Mouse (Mus musculus): ENCODE results near the gene Baiap2.

The Baiap2 gene

DNA sequence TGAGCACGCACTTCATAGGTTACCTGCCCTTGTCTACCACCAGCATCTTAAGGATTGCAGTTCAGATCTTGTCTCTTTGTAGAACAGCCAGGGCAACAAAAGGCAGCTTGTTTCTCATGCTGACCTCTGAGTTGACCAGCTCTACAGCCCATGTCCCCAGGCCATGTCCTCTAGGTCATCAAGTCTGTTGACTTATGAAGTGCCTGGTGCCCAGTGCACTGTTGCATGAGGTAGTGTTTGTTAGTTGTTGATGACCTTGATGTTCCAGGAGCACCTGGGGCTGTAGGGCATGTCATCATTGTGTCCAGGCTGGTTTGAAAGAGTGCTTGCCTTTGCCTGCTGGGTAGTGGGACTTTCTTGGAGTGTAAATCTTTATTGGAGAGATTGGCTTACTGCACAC is 4.9 kb downstream of the Baiap2 start:
- DNase-seq (ENCODE audit: low spot score) = no peak

DNA sequence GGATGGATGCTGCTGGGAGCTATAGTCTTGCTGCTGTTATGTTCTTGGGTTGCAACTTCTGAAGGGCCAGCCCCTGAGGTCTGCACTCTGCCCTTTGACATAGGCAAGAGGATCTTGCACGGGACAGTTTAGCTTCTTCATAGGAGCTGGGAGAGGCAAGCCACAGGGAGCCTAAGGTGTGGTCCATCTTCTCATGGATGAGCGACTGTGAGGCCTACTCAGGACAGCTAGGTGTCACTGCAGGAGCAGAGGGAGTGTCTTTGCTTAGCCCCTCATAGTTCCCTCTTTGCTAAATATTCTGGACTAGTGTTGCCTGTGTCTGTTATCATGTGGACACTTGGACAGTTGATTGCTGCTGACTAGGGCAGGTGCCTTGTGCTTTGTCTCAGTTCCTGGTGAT is 5.3 kb downstream of the Baiap2 start:
- no peak for DNase-seq (ENCODE audit: low spot score)

DNA sequence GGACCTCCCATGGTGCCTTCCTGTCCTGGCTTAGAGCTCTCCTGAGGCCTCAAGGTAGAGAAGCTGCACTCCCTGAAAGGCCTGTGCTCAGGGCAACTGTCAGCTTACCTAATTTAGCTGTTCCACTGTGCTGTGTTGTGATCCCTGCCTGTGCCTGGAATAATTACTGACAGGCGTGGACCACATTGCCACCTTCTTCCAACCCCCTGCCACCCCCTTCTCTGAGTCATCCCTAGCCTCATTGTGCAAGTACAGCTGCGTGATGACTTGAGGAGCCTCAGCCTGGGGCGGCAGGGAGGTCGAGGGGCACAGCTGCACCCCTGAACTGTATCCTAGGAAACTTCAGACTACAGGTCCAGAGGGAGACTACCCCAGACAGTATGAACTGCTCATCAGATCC is 5.7 kb downstream of the Baiap2 start:
- DNase-seq (ENCODE audit: low spot score) = peak; percentile 57

DNA sequence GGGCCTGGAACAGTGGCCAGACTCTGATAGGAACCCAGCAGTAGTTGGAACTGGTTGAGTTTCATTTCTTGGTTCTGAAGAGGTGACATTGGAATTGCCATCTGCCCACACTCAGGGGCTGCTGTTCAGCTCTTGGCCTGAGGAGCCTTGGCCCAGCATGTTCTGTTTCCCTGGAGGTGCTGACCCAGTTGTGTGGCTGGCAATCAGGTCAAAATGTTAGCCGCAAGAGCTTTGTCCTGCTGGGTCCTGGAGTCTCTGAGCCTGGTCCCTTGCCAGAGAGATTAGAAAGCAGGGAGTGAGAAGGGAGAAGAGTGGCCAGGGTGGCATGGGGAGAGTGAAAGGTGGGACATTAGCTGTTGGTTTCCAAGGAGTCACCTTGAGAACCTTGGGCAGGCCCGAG is 6.2 kb downstream of the Baiap2 start:
- DNase-seq (ENCODE audit: low spot score) = no peak

DNA sequence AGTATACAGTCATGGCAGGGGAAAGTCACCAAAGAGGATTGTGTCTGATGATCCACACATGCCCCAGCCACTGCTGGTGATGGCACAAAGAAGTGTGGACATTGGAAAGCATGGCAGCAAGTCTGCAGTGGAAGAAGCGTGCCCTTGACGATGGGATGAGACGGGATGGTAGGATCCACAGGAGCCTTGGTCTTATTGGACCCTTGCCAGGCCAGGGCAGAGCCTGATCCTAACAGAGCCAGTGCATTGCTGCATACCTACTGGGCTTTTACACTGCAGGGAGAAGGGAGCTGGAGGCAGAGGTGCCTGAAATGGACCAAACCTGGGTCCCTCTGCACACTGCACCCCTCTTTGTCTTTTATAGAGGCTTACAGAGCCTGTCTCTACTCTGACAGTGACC is 8.0 kb downstream of the Baiap2 start:
- DNase-seq (ENCODE audit: low spot score) = no peak

DNA sequence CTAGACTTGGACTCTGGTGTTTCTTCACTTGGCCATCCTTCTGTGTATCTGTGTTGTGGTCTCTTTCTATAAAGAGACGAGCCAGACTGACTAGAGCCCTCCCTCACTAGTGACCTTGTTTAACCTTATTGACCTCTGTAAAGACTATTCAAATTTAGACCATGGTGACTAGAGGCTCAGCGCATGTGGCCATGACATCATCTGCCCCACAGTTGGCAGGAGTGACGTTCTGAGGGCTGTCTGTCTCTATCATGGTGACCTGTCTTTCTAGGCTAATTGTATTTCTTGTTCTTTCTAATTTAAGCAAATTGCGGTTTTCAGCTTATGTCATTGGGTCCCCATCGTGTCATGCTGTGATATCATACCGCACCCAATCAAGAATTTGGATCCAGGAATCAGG is 8.8 kb downstream of the Baiap2 start:
- no peak for DNase-seq (ENCODE audit: low spot score)

DNA sequence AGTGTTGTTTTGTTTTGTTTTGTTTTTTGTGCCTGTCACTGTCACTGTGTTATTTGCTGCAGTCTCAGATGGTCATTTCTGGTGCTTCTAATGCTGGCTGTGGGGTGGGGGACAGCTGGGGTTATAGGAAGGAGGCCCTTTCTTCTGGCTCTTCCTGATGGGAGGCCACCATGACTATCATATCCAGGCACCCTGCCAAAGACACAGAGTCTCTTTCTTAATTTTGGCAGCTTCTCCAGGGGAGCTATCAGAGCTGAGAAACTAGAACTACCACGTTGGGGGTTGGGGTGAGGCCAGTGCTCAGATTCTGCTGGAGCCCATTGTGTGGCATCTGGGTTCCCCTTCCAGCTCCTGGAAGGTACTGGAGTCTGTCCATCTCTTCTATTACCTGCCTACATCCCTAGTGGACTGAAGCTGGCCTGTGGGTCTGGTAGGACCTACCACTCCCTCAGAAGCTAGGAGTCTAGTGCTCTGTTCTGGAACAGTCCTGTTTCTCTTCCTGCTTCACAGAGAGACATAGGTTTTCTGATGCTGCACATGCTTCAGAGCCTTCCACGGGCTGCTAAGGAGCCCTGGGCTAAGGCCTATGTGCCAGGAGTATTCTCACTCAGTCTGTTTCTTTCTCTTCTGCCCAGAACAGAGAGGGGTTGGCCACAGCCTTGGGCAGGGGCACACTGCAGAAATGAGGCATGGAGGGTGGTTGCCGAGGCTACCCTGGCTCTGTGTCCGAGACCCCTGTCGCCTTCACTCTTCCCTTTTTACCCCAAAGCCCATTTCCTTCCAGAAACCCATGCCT is 10.1 kb downstream of the Baiap2 start:
- peak; percentile 48 for DNase-seq (ENCODE audit: low spot score)

DNA sequence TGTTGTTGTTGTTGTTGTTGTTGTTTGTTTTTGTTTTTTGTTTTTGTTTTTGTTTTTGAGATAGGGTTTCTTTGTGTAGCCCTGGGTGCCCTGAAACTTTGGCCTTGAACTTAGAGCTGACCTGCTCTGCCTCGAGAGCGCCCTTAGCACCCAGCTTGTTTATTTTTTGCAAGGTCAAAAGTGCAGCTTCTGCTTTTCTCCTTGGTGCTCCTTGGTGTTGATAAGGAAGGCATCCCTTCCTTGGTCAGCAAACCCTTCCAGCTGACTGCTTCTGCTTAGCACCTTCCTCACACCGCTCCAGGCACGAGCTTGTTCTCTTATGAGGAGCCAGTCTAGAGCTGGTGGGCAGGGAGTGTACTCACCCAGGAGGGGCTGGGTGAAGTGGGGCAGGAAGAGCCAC is 11.7 kb downstream of the Baiap2 start:
- DNase-seq (ENCODE audit: low spot score) = no peak

DNA sequence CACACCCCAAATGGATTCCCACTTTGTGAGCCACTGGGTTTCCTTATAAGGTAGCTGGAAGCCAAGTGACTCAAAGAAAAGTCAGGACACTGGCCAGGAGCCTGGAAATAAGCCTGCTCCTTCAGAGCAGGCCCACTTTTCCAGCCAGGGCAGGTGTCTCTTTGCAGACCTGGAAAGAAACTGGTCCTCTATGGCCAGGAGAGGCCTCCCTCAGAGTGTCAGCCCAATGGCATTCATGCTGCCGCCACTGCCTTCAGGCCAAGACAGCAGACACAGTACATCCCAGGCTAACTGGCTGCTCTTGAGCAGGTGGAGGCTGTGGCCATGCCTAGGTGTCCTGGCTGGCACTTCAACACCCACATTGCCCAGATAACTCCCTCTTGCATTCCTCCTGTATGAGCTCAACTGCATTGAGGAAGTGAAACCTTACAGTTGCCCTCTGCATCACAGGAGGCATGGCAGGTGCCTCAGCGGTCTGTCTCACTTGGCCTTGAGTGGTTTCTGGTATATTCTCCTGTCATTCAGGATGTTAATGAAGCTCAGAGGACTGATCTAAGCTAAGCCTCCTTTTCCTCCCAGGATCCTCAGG is 12.3 kb downstream of the Baiap2 start:
- DNase-seq (ENCODE audit: low spot score) = no peak

DNA sequence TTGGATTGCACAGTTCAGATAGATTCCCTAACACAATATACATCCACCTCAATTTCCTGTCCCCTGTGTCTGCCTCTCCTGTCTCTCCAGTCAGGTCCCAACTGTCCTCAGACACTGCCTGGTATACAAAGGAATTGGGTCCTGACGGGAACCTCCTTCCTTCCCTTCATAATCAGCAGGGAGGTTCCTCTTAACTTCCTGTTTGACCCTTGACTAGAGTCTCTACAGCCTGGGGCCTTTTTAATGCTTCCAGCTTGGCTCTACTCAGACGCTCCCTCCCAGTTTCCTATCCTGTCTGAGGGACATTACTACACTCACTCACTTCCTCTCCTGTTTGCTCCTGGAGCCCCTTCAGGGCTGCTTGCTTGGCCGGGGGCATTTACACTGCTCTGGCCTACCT is 12.9 kb downstream of the Baiap2 start:
- DNase-seq (ENCODE audit: low spot score) = no peak

DNA sequence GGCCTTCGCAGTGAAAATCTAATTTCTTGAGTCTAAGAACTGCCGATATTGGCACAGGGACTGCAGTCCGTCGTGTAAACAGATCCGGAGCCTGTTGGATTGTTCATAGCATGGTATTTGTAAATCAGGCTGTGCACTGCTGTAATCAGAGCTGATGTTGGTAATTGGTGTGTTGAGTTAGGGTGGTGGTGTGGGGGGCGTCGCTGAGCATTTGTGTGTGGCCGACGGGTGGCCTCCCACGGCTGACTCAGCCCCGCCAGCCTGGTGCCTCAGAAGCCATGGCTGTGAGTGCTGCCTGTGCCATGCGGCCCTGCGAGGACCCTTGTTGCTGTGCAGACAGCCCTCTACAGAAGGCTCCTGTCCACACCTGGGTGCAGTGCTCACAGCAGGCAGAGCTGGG is 14.0 kb downstream of the Baiap2 start:
- no peak for DNase-seq (ENCODE audit: low spot score)

DNA sequence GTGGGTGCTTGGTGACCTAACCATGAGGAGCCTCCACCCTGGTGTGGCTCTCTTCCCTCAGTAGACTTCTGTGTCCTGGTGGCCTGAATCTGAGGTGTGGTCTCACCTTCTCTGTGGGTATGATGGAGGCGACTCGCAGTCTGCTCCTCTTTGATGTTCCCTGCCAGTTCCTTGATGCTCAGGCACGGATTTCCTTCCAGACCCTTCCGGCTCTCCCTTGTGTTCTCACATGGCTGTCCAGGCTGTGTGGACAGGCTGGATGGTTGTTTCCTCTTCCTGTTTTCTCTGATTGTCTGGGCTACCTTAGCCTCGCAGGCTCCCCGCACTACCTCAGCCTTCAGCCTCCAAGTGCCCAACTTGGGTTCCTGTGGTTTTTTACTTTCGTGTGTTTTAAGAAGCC is 16.3 kb downstream of the Baiap2 start:
- DNase-seq (ENCODE audit: low spot score) = no peak

DNA sequence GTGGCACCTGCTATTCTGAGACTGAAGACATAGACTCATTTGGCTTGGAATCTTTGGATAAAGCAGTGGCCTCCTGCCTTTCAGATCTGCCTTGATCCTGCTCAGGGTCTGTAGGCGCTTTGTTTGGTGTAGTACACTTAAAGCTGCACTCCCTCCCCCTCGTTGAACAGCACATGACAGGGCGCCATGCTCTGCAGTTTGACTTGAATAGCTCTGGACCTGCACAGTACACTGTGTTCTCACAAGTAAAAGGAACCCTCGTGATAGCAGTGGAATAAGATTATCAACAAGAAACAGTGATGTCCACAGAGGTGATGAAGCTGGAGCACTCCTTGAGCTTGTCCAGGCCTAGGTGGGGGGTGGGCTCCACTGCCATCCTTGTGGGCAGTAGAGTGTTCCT is 17.2 kb downstream of the Baiap2 start:
- no peak for DNase-seq (ENCODE audit: low spot score)

DNA sequence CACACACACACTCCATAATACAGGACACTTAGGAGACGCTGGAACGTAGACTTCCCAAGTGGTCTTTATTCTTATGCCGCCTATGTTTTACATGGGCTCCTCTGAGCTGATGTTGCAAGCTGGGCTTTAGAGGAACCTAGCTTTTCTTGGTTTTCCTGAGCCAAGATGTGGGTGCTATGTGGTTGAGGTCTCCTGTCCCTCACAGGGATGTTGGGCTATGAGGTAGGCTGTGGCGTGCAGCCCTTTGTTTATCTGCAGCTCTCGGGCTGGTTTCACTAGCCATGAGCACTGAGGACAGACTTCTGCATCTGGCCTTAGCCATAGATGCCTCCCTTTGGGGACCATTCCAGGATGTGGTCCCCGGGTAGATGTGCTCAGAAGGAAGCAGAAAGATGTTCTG is 18.1 kb downstream of the Baiap2 start:
- no peak for DNase-seq (ENCODE audit: low spot score)

DNA sequence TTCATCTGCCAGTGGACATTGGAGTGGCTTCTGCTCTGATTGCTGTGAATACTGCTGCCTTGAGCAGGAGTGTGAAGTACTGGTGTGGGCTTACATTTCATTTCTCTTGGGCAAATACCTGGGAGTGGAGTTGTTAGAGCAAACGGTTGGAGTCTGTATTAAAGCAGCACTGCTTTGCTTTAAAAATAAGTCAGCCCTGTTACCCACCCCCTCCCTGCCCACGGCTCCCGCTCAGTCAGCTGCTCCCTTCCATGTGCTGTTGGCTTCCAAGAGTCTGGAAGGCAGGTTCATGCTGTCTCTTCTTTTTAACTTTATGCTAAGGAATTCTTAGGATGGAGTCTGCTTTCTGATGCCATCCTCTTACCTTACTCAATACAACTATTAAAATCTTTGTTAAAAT is 18.9 kb downstream of the Baiap2 start:
- no peak for DNase-seq (ENCODE audit: low spot score)

DNA sequence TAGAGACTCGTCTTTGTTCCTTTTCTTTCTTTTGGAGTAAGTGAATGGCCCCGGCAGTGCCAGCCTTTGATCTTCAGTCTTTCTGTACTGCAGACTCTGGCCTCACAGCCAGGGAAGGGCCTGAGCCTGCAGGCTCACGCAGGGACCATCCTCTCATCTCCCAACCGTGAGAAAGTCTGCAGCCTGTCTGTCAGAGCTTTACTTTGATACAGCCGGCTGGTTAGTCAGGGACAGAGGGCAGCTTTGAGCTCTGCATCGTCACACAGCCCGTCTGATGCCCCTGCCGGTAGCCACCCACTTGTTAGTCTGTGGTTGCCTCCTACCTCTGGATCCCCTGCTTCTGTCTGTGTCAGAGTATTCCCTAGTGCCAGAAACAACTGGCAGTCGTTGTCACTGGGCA is 22.5 kb downstream of the Baiap2 start:
- DNase-seq (ENCODE audit: low spot score) = no peak

DNA sequence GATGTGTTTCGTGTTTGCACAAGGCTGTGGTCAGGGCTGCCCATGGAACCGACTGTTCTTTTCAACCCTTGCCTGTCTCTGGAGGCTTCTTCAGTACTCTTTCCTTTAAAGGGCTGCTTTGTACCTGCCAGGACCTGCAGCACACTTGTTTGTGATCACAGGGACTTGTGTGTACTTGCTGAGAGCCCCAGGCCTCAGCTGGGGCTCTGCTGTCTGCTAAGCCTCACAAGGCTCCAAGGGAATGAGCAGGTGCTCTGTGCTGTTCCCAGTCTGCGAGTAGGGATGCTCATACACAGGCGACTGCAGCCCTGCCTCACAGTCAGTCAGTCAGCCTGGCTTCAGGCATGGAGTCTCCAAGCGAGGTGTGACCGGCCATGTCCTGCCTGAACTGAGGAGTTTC is 23.7 kb downstream of the Baiap2 start:
- no peak for DNase-seq (ENCODE audit: low spot score)

DNA sequence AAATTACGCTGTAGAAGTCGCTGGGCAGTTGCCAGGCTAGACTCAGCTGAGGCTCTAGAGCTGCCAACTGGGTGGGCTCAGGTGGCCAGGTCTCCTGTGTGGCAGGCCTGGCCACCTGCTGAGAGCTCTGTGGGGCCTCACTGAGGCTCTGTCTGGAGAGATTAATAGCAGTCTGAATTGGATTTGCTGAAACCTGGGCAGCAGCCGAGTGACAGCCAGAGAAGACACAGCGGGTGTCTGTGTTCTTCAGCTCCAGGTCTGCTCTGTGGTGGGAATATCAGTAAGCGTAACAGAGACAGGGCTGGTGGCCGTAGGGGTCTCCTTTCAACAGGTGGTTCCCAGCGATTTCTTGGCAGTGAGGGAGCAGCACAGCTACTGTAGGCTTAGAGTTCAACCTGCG is 24.8 kb downstream of the Baiap2 start:
- DNase-seq (ENCODE audit: low spot score) = no peak

DNA sequence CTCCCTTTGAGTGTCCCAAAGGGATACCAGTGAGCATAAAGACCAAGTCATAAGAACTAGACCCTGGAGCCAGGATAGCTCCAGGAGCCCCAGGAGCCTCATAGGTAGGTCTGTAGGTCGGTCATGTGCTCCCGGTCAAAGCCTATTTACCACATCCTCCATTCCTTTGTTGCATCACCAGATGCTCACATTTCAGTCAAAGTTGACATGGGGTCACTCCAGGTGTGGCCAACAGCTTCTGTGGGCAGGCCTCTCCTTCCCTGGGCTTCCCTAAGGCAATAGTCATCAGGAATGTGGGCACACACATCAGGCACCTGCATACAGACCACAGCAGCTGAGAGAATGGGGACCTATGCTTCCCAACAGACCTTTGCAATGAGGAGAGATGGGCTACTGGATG is 25.3 kb downstream of the Baiap2 start:
- DNase-seq (ENCODE audit: low spot score) = no peak

DNA sequence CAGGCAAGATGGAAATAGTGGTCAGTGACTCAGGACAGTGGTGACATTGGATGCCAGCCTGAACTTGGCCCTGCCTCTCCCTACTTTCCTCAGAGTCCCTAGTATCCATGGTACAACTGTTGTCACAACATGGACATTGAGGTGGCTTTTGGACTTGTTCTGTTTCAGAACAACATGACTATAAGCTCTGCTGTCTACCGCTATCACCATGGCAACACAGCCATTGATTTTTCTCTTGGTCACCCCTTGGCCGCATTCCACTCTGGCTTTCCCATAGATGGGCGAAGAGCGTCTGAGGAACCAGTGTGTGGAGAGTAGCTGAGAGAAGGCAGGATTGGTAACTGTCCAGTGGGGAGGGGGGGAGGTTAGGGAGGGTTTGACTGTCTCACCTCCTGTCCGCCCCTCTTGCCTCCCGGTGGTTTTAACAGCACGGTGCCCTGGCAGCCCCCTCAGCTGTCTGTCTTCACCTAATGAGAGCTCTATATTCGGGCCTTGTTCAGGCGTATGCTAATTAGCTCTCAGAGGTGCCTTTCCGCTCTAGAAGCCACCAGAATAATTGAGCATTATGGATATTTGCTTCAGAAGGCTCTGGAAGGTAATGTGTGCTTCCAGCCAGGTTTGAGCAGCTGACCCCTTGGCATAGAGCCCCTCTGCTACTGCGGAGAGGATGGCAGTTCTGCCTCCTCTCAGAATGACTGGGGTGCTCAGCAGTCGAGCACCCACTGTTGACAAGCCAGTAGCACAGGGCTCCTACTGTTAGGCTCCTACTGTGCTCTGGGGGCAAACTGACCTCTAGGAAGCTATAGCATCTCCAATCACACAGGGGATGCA is 27.7 kb downstream of the Baiap2 start:
- DNase-seq (ENCODE audit: low spot score) = no peak

DNA sequence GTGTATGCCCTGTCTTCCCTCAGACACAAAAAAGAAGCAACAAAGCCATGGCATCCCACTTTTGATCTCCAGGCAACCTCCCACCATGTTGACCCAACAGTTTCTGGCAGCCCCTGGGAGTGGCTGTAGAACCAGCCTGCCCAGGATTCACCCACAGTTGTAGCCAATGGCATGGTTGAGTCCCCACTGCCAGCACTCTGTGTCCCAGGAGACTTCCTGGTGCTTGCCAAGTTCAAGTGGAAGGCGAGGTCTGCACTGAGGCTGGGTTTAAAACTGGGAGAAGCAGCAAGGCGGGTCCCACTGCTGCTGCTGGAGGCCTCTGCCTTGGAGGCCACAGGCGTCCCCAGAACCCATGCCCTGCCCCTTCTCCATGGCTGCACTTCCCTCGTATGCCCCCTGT is 31.2 kb downstream of the Baiap2 start:
- no peak for DNase-seq (ENCODE audit: low spot score)

DNA sequence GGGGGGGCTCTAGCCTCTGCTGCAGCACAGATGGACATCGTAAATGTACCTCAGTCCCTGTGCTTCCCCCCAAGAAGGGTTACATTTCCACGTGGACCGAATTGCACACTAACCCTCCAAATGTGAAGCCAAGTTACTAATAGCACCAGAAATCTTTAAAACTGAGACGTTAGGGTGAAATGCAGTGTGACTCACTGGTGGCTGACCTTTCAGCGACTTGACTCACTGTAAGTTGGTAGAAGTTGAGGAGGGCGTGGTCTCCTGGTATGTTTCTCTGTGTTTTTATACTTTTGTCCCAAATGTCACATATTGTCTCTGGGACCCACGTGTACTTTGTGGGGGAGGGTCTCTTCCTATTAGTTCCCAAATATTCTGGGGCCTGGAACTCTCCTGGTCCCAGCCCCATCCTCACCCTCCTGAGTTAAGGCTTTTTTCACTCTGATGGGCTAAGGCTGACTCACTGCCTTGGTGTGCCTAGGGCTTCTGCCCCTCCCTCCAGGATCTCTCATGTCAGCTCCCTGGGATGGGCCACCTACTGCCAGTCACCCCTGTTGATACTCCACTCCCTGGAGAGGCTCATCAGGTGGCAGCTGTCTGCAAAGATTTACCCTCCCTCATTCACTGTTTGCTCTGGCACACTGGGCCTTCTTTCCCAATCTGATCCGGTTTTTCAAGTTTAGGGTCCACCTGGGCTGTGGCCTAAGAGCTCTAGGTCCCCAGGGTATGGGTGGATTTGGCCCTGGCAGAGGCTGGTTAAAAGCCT is 33.4 kb downstream of the Baiap2 start:
- no peak for DNase-seq (ENCODE audit: low spot score)

DNA sequence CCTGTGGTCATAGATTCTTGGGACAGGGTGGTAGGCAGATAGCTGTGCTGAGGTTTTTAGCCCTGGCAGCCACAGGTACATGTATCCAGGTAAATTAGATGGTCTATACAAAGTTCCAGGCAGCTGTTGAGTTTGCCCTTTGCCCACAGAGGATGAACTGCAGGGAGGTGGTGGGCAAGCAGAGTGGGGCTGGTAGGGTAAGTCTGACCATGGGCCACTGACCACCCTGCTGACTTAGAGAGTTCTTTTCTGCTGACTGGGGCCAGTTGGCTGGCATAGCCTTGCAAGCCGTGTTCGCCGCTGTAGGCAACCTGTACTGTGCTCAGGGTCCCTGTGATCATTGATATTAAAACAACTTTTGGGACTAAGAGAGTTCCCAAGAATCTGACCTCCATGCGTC is 36.1 kb downstream of the Baiap2 start:
- DNase-seq (ENCODE audit: low spot score) = no peak

Data from MN1 (cell line).